Mouse (Mus musculus) gonadal fat pad, adult 2 months (tissue): Measurements from ENCODE around the gene Gm20604. TPM values are rescaled to one million over a fixed set of nuclear protein-coding genes. Genes with fewer than 3 reads are reported as not detected.

Source experiments
- DNase-seq: peaks from one replicate; pipeline ENCODE4 v3.0.0-alpha.2; 2012; ENCODE audit warnings: low read depth
- polyA plus RNA-seq: library from polyadenylated mRNA; depleted of rRNA; stranded (reverse); fragments of >200 nt; gene quantifications from 2 replicates; pipeline ENCODE4 v1.2.3, GENCODE M21; 2012; rRNA removed

Gm20604 gene
- polyA plus RNA-seq, result 3.4 TPM in 2 replicates

- no peak for DNase-seq
Measured at GRCm38 (mm10) chr12:102758403-102758756, at the start of gene Gm20604. Gene Gm20604, minus strand, starts transcription at chr12:102758672.

- DNase-seq, result no peak
Measured at GRCm38 (mm10) chr12:102799528-102799927, 41.1 kb upstream of the Gm20604 start.

GRCm38 (mm10) chr12:102787927-102788326 is 29.5 kb upstream of the Gm20604 start:
- no peak for DNase-seq

GRCm38 (mm10) chr12:102785593-102785985 is 27.1 kb upstream of the Gm20604 start:
- no peak for DNase-seq

GRCm38 (mm10) chr12:102784899-102785592 is 26.6 kb upstream of the Gm20604 start:
- DNase-seq, result no peak

GRCm38 (mm10) chr12:102782841-102783240 is 24.4 kb upstream of the Gm20604 start:
- DNase-seq, result no peak

- DNase-seq, result no peak
Measured at GRCm38 (mm10) chr12:102779452-102779851, 21.0 kb upstream of the Gm20604 start.

- DNase-seq, result no peak
Measured at GRCm38 (mm10) chr12:102778151-102778550, 19.7 kb upstream of the Gm20604 start.

GRCm38 (mm10) chr12:102776035-102776434 is 17.6 kb upstream of the Gm20604 start:
- DNase-seq, result no peak

GRCm38 (mm10) chr12:102772676-102773075 is 14.2 kb upstream of the Gm20604 start:
- no peak for DNase-seq

- DNase-seq, result no peak
Measured at GRCm38 (mm10) chr12:102771601-102772000, 13.1 kb upstream of the Gm20604 start.

- no peak for DNase-seq
Measured at GRCm38 (mm10) chr12:102769000-102769399, 10.5 kb upstream of the Gm20604 start.

GRCm38 (mm10) chr12:102763696-102764095 is 5.2 kb upstream of the Gm20604 start:
- DNase-seq, result no peak

GRCm38 (mm10) chr12:102761668-102762067 is 3.2 kb upstream of the Gm20604 start:
- no peak for DNase-seq

GRCm38 (mm10) chr12:102758936-102759335 is 464 bp upstream of the Gm20604 start:
- DNase-seq, result no peak

- DNase-seq, result peak; percentile 65
Measured at GRCm38 (mm10) chr12:102757689-102758402, 626 bp downstream of the Gm20604 start, which contains the start of the genes Gm28051, Gon7 and Ubr7. Gene Gm28051, minus strand, starts transcription at chr12:102757765. Gene Gon7, minus strand, starts transcription at chr12:102757803. Gene Ubr7, plus strand, starts transcription at chr12:102757967.

GRCm38 (mm10) chr12:102757055-102757688 is 1.3 kb downstream of the Gm20604 start:
- no peak for DNase-seq

GRCm38 (mm10) chr12:102756304-102756703 is 2.2 kb downstream of the Gm20604 start:
- DNase-seq, result no peak

GRCm38 (mm10) chr12:102748256-102748655 is 10.2 kb downstream of the Gm20604 start:
- no peak for DNase-seq

- no peak for DNase-seq
Measured at GRCm38 (mm10) chr12:102744839-102745238, 13.6 kb downstream of the Gm20604 start.

GRCm38 (mm10) chr12:102743589-102744574 is 14.6 kb downstream of the Gm20604 start, which contains the start of the genes Moap1 and Tmem251:
Gene Moap1, minus strand, starts transcription at chr12:102743661.
Gene Tmem251, plus strand, starts transcription at chr12:102743762.
- DNase-seq, result no peak
